Mouse (Mus musculus) lung, postnatal 25 days (tissue): Measurements from ENCODE around the gene Gpc5.

ENCODE experiments used
- DNase-seq: peaks from one replicate; pipeline ENCODE4 v3.0.0; 2022; ENCODE audit warnings: low spot score

Gpc5 gene

DNA sequence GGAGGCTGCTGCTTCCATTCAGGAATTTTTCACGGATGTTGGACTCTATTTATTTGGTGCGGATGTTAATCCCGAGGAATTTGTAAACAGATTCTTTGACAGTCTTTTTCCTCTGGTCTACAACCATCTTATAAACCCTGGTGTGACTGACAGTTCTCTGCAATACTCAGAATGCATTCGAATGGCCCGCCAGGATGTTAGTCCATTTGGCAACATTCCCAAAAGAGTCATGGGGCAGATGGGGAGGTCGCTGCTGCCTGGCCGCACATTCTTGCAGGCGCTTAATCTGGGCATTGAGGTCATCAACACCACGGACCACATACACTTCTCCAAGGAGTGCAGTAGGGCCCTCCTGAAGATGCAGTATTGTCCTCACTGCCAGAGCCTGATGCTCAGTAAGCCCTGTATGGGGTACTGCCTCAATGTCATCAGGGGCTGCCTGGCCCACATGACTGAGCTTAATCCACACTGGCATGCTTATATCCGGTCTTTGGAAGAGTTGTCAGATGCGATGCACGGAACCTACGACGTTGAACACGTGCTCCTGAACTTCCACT lies 277.7 kb downstream of the Gpc5 start:
- DNase-seq, result no peak

DNA sequence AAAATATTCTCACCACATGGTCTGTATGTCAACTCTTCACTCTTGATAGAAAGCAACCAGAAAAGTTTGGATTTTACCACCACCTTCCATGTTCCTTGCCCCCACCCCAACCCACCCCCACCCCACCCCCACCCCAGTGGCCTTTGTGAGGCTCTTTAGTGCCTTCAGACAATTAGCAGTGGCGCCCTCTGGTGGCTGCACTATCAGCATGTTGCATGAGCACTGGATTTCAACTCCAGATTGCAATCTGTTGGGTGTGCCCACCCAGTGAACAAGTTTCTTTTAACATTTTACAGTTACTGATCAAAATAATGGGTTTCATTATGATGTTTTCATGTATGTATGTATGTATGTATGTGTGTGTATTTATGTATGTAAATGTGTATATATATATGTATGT lies 279.1 kb downstream of the Gpc5 start:
- DNase-seq, result no peak

DNA sequence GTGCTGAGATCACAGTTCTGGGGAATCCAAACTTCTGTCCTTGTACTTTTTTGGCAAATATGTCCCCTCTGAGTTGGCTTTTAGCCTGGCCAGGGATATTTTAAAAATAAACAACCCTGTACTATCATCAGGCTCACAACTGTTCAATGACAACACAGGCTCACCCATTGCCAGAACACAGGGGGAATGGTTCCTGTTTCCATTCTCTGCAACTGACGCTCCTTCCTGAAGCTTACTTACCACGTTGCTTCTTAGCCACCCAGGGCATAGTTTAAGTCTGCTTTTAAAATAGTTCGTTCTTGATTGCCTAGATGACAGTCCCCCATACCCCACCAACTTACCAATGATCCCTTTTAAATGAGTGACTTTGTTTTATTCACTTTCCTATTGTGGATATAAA lies 299.8 kb downstream of the Gpc5 start:
- DNase-seq, result no peak

DNA sequence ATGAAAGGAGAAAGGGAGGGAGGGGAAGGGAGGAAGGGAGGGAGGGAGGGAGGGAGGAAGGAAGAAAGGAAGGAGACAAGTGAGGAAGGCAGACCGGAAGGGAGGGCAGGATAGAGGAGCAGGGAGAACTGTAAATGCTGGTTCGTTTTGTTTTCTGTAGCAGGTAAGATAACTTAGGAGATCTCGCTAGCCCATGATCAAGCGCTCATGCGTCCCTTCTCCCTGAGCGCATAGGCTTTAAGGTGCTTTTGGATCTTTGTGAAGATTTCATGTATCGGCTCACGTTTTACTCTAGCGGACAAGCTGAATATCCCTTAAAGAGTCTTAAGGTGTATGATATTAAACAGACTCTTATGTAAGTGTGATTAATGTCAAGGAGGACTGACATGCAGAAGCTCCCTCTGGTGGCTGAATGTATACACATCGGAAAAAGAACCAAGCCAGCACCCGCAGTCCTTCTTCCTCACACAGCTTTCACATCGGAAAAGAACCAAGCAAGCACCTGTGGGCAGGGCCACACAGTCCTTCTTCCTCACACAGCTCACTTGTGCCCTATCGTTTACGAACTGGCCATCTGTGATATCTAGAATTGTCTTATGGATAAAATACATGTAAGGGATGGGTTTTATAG lies 301.0 kb downstream of the Gpc5 start:
- DNase-seq, result peak; percentile 13

DNA sequence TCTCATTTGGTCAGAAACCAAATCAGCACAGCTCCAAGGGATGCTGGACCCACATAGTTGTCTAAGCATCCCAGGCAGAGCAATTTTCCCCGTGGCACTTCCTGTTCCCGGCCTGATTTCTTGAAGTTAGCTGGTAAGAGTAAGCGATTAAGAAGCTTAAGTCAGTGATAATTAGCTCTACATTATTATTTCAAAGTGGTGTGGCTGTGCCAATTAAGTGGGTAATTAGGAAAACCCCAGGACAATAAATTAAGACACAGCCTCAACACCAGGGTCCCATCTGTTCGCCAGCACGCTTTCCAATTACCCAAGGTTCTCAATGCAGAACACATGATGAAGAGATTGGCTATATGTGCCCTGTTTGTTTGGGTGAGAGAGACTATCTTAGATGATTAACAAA lies 314.6 kb downstream of the Gpc5 start:
- DNase-seq, result no peak

DNA sequence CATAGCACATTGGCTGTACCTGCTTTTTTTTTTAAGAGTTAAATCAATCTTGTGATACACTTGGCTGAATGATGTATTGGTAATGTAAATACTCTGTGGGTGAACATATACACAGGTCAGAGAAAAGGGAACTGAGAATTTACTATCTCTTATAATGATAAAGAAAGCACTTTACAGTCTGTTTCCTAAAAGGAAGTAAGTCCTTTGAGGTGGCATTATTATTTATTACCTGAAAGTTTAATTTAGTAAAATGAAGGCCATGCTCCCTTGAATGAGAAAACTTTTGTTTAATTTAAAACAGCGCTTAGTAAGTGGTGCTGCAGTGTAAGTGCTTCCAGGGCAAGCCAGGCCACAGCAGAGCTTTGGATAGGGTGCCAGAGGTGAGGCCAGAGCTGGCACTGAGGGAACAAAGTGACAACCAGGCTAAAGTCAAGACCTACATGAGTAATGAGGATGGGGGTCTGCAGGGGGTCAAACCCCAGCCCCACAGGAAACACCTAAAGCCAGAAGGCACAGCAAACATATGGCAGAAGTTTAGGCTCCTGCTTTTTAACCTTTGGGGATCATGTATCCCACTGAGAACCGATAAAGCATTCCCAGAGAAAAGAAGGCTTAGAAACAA lies 315.4 kb downstream of the Gpc5 start:
- no peak for DNase-seq

DNA sequence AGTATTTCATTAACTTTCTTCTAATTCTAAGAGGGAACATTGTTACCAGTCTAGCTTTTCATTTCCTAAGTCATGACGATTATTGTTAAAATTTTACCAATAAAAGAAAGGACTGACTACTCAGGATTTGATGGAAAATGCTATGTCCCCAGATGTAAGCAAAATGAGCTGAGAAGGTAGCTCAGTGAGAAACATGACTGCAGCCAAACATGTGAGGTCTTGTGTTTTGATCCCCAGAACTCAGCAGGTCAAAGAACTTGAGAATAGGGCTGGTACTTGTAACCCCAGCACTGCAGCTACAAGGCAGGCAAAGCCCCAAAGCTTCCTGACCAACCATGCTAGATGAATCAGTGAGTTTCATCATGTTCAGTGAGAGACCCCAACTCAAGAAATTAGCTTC lies 318.9 kb downstream of the Gpc5 start:
- DNase-seq, result no peak

DNA sequence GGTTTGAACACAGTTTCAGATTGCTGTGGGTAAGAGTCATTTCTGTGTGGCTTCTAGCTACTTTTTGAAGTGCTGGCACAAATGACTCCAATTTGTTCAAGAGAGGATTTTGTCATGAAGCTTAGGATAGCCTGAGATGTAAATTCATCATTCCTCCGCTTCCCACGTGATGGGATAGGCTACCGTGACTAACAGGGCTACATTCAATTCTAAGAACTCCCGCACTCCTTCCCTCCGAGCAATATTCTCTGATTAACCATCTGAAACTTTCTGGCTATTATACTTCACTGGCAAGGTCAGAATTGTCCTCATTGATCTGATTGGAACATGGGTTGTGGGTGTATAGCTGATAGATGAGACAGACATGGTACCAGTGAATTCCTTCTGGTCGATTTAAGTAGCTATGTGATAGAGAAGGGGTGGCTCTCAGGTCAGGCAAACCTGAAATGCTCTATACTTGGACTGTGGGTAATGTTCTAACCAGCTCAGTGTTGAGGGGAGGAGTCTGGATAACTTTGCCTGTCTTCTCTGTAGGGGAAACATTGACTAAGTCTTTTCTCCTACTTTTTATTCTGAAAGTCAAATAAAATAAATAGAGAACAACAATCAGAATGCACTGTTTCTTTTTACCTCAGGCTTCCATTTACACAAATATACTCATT lies 319.6 kb downstream of the Gpc5 start:
- DNase-seq, result no peak

DNA sequence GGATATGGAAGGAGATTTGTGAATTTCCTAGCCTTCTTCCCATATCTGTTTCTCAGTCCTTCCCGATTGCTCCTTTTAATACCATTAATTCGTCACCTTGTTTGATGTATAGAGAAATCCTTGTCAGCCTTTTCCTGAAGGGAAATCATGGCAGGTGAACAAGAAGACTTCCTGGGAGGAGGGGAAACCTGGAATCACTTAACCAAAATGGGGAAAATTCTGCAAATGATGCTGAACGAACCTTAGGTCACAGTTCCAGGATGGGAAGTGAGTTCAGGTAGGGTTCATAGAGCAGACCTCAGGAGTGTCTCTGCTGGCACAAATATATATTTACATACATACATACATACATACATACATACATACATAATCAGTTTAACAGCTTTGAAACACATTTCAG lies 320.8 kb downstream of the Gpc5 start:
- DNase-seq, result no peak

DNA sequence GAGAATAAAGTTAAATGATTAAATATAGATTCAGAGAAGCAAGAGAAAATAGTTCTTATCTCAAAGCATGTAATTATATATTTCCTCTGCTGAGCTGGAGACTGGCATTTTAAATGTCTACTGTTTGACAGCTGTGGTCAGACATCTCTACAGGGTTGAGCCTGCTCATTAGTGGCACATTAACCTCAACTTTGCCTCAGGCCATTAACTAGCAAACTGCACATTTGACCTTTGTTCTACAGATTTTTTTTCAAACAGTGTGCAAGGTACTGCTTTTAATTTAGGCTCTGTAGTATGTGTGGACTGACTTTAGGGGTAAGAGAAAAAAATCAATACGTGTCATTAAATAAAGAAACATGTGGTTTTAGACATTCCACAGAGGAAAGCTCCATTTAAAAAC lies 321.4 kb downstream of the Gpc5 start:
- no peak for DNase-seq

DNA sequence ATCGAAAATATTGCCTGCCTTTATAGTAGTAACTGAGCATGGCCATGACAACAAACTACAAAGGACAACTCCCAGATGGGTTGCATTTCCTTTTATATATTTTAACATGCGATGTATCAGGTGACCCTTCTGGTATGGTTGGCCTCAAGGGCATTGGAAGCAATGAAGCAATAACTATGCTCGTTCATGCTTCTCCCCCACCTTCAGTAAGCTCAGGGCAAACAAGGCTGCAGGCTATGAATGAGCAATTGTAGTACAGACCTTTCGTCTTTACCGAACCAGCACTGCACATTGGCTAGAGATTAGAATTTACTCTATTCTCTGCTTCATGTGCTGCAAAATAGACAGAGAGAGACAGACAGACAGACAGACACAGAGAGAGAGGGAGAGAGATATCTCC lies 322.5 kb downstream of the Gpc5 start:
- no peak for DNase-seq

DNA sequence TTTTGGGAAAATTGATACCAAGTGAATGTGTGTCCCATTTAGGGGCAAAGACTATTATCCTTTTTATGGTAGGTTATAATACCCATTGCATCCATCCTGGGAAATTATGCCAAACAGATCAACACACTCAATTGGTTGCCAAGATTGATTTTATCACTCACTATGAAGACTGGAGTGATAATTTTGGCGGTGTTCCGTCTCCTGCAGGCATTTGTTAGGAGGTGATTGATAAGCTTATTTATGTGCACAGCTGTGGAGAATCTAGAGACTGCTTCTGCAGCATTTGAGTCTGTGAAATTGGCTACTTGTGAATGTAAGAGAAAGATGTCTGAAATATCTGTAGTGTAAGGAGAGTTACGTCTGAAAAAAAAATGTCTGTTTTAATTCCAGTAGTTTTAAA lies 340.0 kb downstream of the Gpc5 start:
- DNase-seq, result no peak

DNA sequence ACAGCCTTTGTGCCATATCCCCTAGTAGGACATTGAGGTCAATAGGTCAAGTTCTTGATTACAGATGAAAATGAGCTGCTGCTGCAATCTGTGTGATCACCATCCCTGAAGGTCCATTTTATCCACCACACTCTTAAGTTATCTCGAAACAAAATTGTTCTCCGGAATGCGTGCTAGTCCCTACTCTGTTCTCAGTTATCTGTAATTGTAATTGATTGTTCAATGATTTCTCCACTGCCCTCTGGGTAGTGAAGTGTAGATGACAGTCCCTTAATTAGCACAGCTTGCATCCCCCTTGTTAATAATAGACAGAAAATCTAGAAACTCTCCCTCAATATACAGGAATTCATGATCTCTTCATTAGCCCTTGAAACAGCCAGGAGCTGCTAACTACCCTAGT lies 340.4 kb downstream of the Gpc5 start:
- DNase-seq, result no peak

DNA sequence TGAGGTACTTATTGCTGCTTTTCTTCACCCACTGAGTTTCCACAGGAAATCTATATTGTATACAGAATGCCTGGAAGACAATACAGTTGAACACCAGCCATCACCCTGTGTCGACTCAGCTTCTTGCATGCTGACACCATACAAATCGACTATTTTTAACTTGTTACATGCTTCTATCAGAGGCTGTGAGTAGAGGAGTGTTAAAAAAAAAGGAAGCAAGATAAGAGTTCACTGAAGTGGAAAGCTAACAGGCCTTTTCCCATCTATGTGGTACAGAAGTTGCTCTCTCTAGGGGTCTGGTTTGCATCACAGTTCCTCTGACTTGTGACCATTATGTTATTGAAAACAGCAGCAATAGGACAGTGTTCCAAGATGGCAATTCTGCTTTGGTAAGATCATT lies 344.6 kb downstream of the Gpc5 start:
- no peak for DNase-seq

DNA sequence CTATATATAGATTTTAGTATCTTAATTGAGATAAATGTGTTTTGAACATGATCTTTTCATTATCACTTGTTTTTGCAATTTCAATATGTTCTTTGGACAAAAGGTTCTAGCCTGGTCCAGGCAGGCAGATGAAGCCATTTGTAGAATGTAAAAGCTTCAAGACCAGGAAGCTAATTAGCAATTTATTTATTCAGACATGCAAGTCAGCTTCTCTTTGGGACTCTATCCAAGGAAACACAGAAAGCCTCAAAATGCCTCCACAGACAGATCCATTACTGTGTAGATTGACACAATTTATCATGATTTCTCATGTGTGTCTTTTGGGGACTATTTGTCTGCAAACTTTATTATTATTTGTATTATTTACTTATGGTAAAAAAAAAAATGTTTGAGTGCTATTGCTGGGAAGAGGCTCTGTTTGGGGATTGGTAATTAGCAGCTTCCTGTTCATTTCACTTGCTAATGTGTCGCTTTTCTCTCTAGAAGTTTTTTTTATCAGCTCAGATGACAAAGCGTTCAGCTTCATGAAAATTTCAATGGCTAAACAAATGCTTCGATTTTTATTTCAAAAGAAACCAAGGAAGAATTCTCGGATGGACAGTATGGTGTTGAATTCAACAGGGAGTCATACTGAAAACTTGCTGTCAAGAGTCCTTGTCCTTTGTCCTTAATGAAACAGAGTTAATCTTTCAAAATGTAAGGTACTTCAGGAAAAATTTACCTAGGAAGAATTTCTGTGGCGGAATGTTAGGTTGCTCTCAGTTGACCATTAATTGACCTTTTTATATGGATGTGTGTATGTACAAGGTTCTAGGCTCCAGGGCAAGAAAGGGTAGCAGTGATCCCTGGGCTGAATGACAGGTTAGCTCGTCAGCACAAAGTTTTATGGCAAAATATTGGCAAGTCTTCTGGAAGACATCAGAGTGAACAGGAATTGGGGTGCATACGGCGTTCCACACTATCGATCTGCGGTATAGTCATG lies 353.1 kb downstream of the Gpc5 start:
- no peak for DNase-seq

DNA sequence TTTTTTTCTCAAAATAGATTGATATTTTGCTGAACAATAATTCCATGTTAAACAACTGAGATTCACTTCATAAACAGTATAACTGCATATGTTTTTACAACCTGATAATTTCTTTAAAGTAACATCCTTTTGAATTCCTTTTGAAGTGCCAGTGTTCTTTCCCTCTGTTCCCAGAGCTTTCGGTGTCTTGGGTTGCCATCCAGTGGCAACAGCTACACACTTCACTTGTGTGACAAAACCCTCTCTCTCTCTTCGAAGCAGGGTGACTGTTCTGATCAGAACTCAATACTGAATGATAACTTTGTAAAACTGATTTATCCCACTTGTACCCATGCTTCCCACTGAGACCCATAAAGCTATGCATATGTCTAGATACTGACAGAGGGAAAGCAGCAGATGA lies 358.9 kb downstream of the Gpc5 start:
- DNase-seq, result no peak

DNA sequence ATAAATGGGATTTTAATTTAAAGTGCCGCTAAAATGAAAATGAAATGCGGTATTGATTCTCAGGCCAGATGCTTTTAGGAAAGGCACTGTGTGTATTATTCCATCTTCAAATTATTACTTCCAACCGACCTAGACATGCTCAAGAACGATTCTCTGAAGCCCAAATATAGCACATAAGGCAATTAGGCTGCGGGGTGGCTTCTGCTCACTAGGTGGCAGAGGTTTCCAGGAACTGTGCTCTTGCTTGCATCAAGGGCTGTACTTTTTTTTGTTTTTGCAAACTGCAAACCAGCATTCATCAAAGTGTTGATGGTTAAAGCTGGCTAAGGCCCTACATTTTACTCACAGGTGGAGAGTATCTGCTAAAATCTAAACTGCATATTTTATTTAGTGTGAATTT lies 375.9 kb downstream of the Gpc5 start:
- no peak for DNase-seq

DNA sequence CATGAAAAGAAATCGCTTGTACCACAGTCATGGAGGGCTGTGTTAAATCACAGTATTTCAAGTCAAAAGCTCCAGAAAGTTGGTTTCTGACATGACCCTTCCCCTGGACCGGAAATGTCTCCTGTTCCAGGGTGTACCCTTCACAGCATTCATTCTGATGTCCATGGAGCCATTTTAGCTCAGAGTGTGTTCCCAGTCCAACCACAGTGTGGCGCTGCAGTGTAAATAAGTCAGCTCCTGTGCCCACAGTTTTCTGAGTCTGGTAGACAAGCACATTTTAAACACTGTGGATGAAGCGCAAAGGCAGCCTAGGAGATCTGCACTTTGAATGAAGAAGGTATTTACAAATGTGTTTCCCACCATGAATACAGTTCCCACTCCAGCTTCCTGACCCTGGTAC lies 383.2 kb downstream of the Gpc5 start:
- no peak for DNase-seq

DNA sequence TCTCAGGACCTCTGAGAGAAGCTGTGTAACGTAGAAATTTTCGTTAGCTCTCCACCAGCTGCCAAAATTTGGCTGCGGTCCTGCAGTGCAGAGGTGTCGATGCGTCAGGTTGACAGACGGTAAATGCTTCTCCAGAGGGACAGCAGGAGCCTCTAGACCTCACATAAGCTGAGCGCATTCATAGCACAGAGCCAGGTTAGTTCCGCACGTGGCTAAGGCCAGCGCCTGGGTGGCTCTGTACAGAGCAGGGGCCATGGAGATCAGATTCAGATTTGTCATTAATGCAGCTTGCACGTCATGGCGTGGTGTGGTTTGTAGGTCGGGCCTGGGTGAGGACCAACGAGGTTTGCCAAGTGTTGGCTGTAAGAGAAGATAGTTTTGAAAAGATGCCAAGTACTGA lies 385.3 kb downstream of the Gpc5 start:
- DNase-seq, result no peak

DNA sequence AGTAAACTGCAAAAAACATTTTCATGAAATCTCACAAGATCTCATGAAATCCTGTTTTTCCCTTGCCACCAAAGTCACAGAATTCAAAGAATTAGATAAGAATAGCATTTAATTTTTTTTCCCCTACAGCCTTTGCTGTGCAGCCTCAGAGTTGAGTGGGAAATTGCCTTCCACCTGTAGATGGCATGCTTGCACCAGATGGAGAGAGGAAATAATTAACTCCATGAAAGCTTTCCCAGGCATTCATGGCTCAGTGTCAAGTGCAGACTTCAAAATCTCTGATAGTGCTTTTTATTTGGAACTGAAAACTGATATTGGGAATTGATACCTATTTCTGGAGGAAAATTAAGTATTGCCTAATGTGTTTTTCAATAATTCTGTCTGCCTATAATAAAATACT lies 393.1 kb downstream of the Gpc5 start:
- DNase-seq, result no peak

DNA sequence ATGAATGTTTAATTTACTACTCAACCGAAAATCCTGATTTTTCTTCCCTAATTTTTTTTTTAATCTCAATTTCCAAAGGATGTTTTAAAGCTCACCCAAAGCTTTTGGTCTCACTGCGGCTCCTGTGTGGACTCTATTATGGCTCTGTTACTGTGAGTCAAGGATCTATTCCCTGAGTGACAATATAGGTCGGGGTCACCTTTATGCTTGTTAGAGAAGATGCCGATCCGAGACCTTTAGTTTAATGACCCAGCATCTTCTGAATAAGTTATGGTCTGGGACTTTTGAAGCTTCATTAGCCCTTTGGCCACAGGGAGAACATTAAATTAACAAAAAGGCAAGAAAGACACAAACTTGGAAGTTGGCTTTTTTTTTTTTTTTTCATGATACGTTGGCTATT lies 408.8 kb downstream of the Gpc5 start:
- no peak for DNase-seq

DNA sequence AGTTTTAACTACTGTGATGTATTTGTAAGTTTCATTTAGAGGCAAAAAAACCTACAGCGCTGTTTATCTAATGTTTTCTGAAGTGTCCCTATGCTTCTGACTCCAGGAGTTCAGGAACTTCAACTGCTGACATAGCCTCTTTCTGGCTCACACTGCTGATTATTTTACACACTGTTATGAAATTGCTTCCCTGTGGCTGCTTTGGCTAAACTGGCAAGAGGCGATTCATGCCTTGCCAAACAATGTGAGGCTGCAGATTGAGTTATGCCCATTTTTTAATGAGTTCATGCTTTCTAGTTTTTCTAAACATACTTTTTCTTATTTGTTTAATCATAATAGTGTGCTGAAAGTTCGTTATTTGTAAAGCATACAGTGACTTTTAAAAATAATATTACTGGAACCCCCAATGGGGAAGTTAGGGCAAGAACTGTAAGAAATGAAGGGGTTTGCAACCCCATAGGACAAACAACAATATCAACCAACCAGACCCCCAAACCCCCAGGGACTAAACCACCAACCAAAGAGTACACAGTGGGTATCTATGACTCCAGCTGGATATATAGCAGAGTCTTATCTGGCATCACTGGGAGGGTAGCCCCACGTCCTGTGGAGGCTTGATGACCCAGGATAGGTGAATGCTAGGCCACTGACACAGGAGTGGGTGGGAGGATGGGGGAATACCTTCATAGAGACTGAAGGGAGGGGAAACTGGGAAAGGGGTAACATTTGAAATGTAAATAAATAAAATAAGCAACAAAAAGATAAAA lies 454.7 kb downstream of the Gpc5 start:
- DNase-seq, result no peak
